Mouse (Mus musculus) cerebellum, adult 2 months (tissue): ENCODE data around the gene Tsr2.

ENCODE experiments used
- CTCF ChIP-seq: fragments of 200-500 bp; IDR thresholded peaks from 2 replicates; pipeline ENCODE4 v1.5.1; 2011; ENCODE audit warnings: low read depth, mild to moderate bottlenecking, control low read depth, low read length, moderate library complexity, borderline replicate concordance; ENCODE audit not compliant: insufficient read depth
- POLR2A ChIP-seq: fragments of 200-500 bp; IDR thresholded peaks from 2 replicates; pipeline ENCODE4 v1.6.1; 2011; ENCODE audit warnings: low read length, control low read depth, borderline replicate concordance; ENCODE audit not compliant: insufficient read depth

GRCm38 (mm10) chrX:151046321-151046720, 50.0 kb downstream of the Tsr2 start:
- TF ChIP-seq CTCF (no peak), POLR2A (no peak)
